Mouse (Mus musculus): ENCODE measurements at regions not wholly inside any gene's neighbourhood (a gene's known extent, or its start where the extent isn't known, plus 50 kb on each side); places are given as distances from the start of the nearest gene placed in this dataset.
A peak's percentile ranks its signal among the peaks of the same experiment; 100 is the strongest.

DNA sequence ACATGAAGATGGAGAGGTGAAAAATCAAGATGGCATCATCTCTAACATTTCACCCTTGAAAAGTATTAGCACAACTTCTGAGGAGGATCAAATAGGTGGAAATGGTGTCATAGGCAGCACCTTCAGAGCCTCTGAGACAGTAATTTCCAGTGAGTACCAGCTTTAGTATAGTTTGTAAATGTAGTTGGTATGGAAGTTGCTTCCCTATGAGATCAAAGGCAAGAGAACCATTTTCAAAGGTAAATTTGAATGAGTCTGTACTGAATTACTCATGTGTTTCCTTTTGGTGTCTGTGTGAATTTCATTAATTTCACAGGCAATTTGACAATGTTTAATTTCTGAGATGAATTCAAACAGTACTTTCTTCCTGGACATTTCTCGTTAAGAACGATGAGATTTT is 280.8 kb upstream of the Myo3a start:
- no peaks in the 10 kb centered on the region for H3K36me3 ChIP-seq (ENCODE audit: control insufficient read depth, insufficient read depth, low read length)
- 79% methylated on average over 2 of the region's 2 CpGs for WGBS
- no peaks in the 10 kb centered on the region for H3K4me1 ChIP-seq (ENCODE audit: control insufficient read depth, insufficient read depth, low read length)
- ATAC-seq = no peak
- H3K4me3 ChIP-seq (ENCODE audit: low read length) = no peak overlapping the region
- H3K4me2 ChIP-seq (ENCODE audit: low read depth, low read length) = no peak overlapping the region
- no peaks in the 10 kb centered on the region for H3K9me3 ChIP-seq (ENCODE audit: control insufficient read depth, low read length)
- H3K27me3 ChIP-seq (replicated peaks; ENCODE audit: control insufficient read depth, insufficient read depth, low read length) = no peaks in the 10 kb centered on the region
- H3K9ac ChIP-seq (ENCODE audit: low read depth, low read length) = no peak overlapping the region
- no peak overlapping the region for H3K27ac ChIP-seq (ENCODE audit: low read length)

DNA sequence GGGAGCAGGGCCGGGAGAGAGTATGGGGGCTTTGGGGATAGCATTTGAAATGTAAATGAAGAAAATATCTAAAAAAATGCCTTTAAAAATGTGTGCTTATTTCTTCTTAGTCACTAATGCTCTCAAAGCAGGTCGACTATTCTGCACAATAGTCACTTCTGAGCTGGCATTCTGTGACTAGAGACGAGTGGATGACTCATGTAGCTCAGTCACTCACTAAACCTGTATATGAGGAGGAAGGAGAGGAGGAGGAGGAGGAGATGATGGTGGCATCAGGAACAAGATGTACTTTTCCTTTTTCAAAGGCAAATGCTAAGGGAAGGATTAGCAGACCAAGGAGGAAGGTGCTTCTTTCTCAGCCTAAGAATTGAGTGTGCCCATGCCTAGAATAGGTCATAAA is 276.0 kb upstream of the Myo3a start:
- H3K4me3 ChIP-seq (ENCODE audit: low read length) = no peak overlapping the region
- ATAC-seq = no peak
- 64% methylated on average over 3 of the region's 3 CpGs for WGBS

GRCm38 (mm10) chr2:21956112-21956963 is 271.0 kb upstream of the Myo3a start:
- H3K4me3 ChIP-seq (ENCODE audit: low read length) = no peak overlapping the region
- 62% methylated on average over 3 of the region's 3 CpGs for WGBS
- H3K27ac ChIP-seq (ENCODE audit: low read length) = no peak overlapping the region

More for the DNA sequence above, 276.0 kb upstream of the Myo3a start:
- Histone ChIP-seq H3K4me2 (ENCODE audit: low read depth, low read length) (no peak overlapping the region), H3K4me1 (ENCODE audit: control insufficient read depth, insufficient read depth, low read length) (no peaks in the 10 kb centered on the region), H3K27ac (ENCODE audit: low read length) (no peak overlapping the region), H3K9ac (ENCODE audit: low read depth, low read length) (no peak overlapping the region), H3K36me3 (ENCODE audit: control insufficient read depth, insufficient read depth, low read length) (no peaks in the 10 kb centered on the region), H3K27me3 (replicated peaks; ENCODE audit: control insufficient read depth, insufficient read depth, low read length) (no peaks in the 10 kb centered on the region), H3K9me3 (ENCODE audit: control insufficient read depth, low read length) (no peaks in the 10 kb centered on the region)

DNA sequence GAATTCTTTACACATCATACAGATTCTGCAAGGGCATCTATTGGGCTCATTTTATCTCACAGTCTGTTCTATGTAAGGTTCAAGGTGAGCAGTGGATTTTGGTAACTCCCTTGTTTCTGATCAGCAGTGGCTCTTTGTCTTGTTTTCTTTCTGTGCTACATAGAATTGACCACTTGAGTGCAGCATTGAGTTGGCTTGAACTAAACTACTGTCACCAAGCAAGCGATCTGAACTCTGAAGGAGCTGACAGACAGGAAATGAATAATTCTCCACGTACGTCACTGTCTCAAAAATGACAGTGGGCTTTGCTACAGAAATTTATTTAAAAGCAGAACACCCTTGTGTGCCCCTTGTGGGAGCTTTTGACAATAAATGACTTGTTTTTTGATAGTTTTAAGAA is 268.9 kb upstream of the Myo3a start:
- no peak overlapping the region for H3K4me3 ChIP-seq (ENCODE audit: low read length)
- H3K4me1 ChIP-seq (ENCODE audit: control insufficient read depth, insufficient read depth, low read length) = no peaks in the 10 kb centered on the region
- no peak overlapping the region for H3K4me2 ChIP-seq (ENCODE audit: low read depth, low read length)
- H3K9ac ChIP-seq (ENCODE audit: low read depth, low read length) = no peak overlapping the region
- WGBS = 1% methylated on average over 3 of the region's 3 CpGs
- no peaks in the 10 kb centered on the region for H3K9me3 ChIP-seq (ENCODE audit: control insufficient read depth, low read length)
- H3K36me3 ChIP-seq (ENCODE audit: control insufficient read depth, insufficient read depth, low read length) = no peaks in the 10 kb centered on the region
- no peak overlapping the region for H3K27ac ChIP-seq (ENCODE audit: low read length)
- H3K27me3 ChIP-seq (replicated peaks; ENCODE audit: control insufficient read depth, insufficient read depth, low read length) = no peaks in the 10 kb centered on the region
- peak; percentile 64; the same call in 1 of the 2 replicates for ATAC-seq

More at GRCm38 (mm10) chr2:21956112-21956963, 271.0 kb upstream of the Myo3a start:
- Histone ChIP-seq H3K27me3 (replicated peaks; ENCODE audit: control insufficient read depth, insufficient read depth, low read length) (no peaks in the 10 kb centered on the region), H3K36me3 (ENCODE audit: control insufficient read depth, insufficient read depth, low read length) (no peaks in the 10 kb centered on the region), H3K4me1 (ENCODE audit: control insufficient read depth, insufficient read depth, low read length) (no peaks in the 10 kb centered on the region), H3K9ac (ENCODE audit: low read depth, low read length) (no peak overlapping the region), H3K4me2 (ENCODE audit: low read depth, low read length) (no peak overlapping the region), H3K9me3 (ENCODE audit: control insufficient read depth, low read length) (no peaks in the 10 kb centered on the region)
- no peak for ATAC-seq

- H3K27me3 ChIP-seq (replicated peaks; ENCODE audit: control insufficient read depth, insufficient read depth, low read length) = no peaks in the 10 kb centered on the region
These were observed 268.5 kb upstream of the Myo3a start for GRCm38 (mm10) chr2:21958802-21959201.

DNA sequence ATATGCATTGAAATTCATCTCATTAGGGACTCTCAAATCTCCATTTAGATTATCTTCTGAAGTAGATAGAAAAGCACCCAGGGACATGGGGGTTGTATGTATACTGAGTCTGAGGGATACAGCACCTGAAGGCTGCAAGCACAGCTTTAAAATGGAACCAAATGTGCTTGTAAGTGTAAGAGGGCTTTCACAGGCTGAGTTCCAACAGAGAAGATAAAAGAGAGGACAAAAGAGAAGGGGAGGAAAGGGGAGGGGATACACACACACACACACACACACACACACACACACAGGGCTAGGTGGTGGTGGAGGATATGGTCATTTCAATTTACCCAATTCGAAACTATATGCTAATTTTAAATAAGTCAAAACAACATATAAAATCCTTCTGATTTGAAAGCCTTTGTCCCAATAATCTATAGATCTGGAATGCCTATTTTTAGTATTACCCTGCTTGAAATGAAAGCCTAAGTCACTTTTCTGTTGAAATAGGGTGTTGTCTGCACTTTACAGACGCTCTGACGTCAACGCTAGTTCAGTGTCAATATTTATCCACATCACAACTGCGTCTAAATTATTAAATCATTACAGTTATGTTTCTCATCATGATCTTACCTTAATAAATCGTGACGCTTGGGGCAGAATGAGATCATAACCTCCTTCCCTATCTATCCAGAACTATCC is 263.8 kb upstream of the Myo3a start:
- Histone ChIP-seq H3K9ac (ENCODE audit: low read depth, low read length) (no peak overlapping the region), H3K4me2 (ENCODE audit: low read depth, low read length) (no peak overlapping the region), H3K4me1 (ENCODE audit: control insufficient read depth, insufficient read depth, low read length) (no peaks in the 10 kb centered on the region), H3K9me3 (ENCODE audit: control insufficient read depth, low read length) (no peaks in the 10 kb centered on the region), H3K27me3 (replicated peaks; ENCODE audit: control insufficient read depth, insufficient read depth, low read length) (no peaks in the 10 kb centered on the region), H3K36me3 (ENCODE audit: control insufficient read depth, insufficient read depth, low read length) (no peaks in the 10 kb centered on the region), H3K4me3 (ENCODE audit: low read length) (no peak overlapping the region), H3K27ac (ENCODE audit: low read length) (no peak overlapping the region)
- ATAC-seq = 0 out of 2 replicates have a peak, but pooled peaks have one; percentile 3
- WGBS = 9% methylated on average over 7 of the region's 7 CpGs

More at GRCm38 (mm10) chr2:21958802-21959201, 268.5 kb upstream of the Myo3a start:
- no peak overlapping the region for H3K27ac ChIP-seq (ENCODE audit: low read length)
- no peaks in the 10 kb centered on the region for H3K9me3 ChIP-seq (ENCODE audit: control insufficient read depth, low read length)
- no peak; the same call in 1 of the 2 replicates for ATAC-seq
- H3K9ac ChIP-seq (ENCODE audit: low read depth, low read length) = no peak overlapping the region
- 55% methylated on average over 3 of the region's 3 CpGs for WGBS
- no peak overlapping the region for H3K4me3 ChIP-seq (ENCODE audit: low read length)
- no peaks in the 10 kb centered on the region for H3K36me3 ChIP-seq (ENCODE audit: control insufficient read depth, insufficient read depth, low read length)
- H3K4me1 ChIP-seq (ENCODE audit: control insufficient read depth, insufficient read depth, low read length) = no peaks in the 10 kb centered on the region
- H3K4me2 ChIP-seq (ENCODE audit: low read depth, low read length) = no peak overlapping the region

DNA sequence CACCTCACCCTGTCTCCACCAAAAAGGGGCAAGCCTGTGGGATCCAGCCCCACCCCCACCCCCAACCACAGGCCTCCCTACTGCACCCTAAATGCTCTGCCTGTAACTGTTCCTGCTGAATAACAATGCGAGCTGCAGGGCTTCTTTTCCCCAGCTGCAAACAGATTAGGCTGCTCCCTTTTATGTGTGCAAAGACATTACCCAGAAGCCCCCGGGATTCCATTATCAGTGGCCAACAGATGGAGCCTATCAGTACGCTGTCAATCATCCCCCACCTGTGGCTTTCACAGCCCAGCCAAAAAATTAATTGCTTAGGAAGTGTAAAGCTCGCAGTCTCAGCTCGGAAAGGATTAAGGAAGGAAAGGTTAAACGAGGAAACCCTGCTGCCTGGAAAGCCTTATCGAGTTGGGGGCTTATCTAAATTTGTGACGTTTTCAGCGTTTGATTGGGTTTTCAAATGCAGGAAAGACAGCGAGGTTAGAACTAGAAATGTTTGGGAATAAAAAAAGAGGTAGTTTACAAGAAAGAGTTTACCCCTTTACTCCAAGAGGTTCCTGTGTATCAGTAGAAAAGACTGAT is 263.2 kb upstream of the Myo3a start:
- WGBS = 2% methylated on average over 10 of the region's 10 CpGs
- Histone ChIP-seq H3K4me3 (ENCODE audit: low read length) (no peak overlapping the region), H3K27ac (ENCODE audit: low read length) (no peak overlapping the region), H3K4me2 (ENCODE audit: low read depth, low read length) (no peak overlapping the region), H3K4me1 (ENCODE audit: control insufficient read depth, insufficient read depth, low read length) (no peaks in the 10 kb centered on the region), H3K27me3 (replicated peaks; ENCODE audit: control insufficient read depth, insufficient read depth, low read length) (no peaks in the 10 kb centered on the region), H3K9ac (ENCODE audit: low read depth, low read length) (no peak overlapping the region), H3K36me3 (ENCODE audit: control insufficient read depth, insufficient read depth, low read length) (no peaks in the 10 kb centered on the region), H3K9me3 (ENCODE audit: control insufficient read depth, low read length) (no peaks in the 10 kb centered on the region)
- peak; percentile 66 for ATAC-seq

- Histone ChIP-seq H3K4me3 (ENCODE audit: low read length) (no peak overlapping the region), H3K9ac (ENCODE audit: low read depth, low read length) (no peak overlapping the region), H3K27me3 (replicated peaks; ENCODE audit: control insufficient read depth, insufficient read depth, low read length) (no peaks in the 10 kb centered on the region), H3K36me3 (ENCODE audit: control insufficient read depth, insufficient read depth, low read length) (no peaks in the 10 kb centered on the region), H3K9me3 (ENCODE audit: control insufficient read depth, low read length) (no peaks in the 10 kb centered on the region), H3K4me1 (ENCODE audit: control insufficient read depth, insufficient read depth, low read length) (no peaks in the 10 kb centered on the region), H3K27ac (ENCODE audit: low read length) (no peak overlapping the region), H3K4me2 (ENCODE audit: low read depth, low read length) (no peak overlapping the region)
- ATAC-seq = no peak
- WGBS = 78% methylated on average over 1 of the region's 1 CpGs
These were observed 256.4 kb upstream of the Myo3a start for GRCm38 (mm10) chr2:21970774-21971406.

GRCm38 (mm10) chr2:21974599-21974998 is 252.7 kb upstream of the Myo3a start:
- Histone ChIP-seq H3K4me3 (ENCODE audit: low read length) (no peak overlapping the region), H3K4me1 (ENCODE audit: control insufficient read depth, insufficient read depth, low read length) (no peaks in the 10 kb centered on the region), H3K27me3 (replicated peaks; ENCODE audit: control insufficient read depth, insufficient read depth, low read length) (no peaks in the 10 kb centered on the region), H3K9me3 (ENCODE audit: control insufficient read depth, low read length) (no peaks in the 10 kb centered on the region), H3K9ac (ENCODE audit: low read depth, low read length) (no peak overlapping the region), H3K36me3 (ENCODE audit: control insufficient read depth, insufficient read depth, low read length) (no peaks in the 10 kb centered on the region), H3K4me2 (ENCODE audit: low read depth, low read length) (no peak overlapping the region), H3K27ac (ENCODE audit: low read length) (no peak overlapping the region)
- WGBS = 81% methylated on average over 3 of the region's 3 CpGs
- ATAC-seq = no peak

All from intestine, embryonic 16.5 days (tissue).